Mouse (Mus musculus): ENCODE results near the gene Tmem79.

The Tmem79 gene

GRCm38 (mm10) chr3:88281141-88281916 is 54.6 kb downstream of the Tmem79 start:
- peak; percentile 65 for DNase-seq

GRCm38 (mm10) chr3:88280035-88280434 is 55.9 kb downstream of the Tmem79 start:
- DNase-seq: no peak
